Mouse (Mus musculus): ENCODE data around the gene Wnt9b.

Gene Wnt9b

DNA sequence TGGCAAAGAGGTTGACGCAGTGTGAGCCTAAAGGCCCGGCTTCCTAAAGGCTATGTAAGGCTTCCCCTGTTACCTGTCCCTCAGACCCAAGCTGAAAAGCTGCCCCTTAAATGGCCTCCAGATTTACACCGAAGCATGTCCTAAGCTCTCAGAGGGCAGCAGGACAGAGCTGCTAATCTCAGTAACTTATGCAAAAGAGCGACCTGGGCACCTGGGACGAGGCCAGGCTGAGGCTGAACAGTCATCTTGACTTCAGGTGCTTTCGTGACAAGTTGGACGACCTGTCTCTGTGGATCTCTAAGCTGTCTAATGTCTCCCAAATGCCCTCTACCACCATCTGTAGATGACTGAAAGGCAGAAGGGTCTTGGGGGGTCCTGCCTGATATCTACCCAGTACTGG lies 17.3 kb downstream of the Wnt9b start:
- WGBS, result 92% methylated on average over 7 of the region's 7 CpGs

DNA sequence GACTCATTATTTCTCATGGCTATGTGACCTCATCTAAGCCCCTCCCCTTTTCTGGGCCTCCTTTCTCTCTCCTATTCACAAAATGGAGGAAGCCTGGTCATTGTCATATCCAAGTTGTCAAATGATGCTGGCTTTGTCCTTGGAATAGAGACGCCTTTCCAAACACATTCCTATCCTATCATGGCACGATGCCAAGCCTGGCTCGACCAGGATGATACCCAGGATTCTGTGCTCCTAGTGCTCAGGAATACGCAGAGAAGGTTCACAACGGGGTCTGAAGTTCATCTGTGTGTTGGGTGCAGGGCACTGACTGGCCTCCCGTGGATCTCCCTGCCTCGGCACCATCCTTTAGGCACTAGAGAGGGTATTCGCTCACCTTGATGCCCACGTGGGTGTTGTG lies 18.0 kb downstream of the Wnt9b start:
- 79% methylated on average over 9 of the region's 9 CpGs for WGBS

DNA sequence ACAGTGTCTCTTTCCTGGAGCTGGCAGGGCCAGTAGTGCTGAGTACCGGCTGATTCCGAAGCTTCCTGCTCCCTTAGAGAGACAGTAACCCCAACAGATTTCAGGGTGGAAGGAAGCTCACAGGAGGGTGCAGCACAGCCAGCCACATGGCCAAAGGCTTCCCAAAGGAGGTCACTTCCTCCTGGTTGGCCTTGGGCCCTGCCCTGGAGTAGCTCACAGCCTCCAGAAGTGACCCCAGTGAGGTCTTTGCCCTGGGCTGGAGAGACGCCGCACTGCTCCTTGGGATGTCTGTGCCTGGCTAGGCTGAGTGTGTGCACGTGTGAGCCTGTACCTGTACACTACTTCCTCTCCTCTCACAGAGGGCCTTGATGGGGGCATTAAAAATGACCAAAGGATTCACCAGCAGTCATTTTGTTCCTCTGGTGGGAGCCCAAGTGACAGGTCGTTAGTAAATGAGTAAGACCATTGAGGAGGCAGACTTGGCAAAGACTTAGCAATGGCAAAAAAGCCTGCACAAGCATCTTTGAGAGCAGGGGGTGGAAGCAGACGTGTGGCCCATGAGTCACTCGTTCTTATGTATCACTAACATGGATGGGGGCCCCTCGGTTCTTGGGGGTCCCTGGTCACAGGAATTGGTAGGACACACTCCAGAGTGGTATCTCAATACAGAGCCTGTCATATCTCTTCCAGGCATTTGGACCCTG lies 20.2 kb downstream of the Wnt9b start:
- WGBS, result 54% methylated on average over 9 of the region's 9 CpGs

DNA sequence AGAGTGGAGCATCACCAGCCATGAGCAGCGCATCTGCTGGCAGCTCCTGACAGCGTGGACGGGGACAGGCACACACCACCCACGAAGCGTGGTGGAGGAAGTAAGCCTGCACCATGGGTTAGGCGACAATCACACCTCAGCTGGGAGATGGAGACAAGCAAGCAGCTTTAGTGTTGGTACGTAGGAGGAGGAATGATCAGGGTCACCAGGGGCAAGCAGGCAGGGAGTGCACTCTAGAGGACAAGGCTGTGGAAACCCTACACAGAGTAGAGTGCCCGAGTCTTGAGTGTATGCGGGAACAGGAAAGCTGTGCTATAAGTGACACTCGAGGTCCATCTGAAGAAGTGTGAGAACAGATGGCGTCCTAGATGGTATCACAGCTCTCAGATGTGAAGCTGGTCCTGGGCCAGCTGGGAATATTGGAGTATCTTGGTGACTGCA lies 25.3 kb downstream of the Wnt9b start:
- WGBS, result 57% methylated on average over 11 of the region's 11 CpGs

DNA sequence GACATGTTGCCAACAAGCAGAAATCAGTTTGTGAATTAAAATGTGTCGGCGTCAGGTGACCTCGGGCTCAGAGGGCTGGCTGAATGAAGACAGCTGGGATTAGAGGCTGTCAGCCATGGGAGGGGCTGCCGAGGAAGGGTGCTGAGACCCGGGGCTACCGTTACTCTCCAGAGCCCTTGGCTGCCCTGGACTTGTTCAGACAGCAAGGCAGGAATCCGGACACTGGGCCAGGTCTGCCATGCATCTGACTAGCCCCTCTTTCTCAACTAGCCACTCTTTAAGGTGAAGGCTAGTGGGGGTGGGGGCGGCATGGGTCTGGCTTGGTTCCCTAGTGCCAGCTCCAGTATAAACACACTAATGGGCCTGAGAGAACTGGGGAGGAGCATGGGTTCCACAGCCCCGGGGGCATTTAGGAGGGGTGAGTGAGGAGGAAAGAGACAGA lies 27.6 kb downstream of the Wnt9b start:
- 23% methylated on average over 9 of the region's 9 CpGs for WGBS

DNA sequence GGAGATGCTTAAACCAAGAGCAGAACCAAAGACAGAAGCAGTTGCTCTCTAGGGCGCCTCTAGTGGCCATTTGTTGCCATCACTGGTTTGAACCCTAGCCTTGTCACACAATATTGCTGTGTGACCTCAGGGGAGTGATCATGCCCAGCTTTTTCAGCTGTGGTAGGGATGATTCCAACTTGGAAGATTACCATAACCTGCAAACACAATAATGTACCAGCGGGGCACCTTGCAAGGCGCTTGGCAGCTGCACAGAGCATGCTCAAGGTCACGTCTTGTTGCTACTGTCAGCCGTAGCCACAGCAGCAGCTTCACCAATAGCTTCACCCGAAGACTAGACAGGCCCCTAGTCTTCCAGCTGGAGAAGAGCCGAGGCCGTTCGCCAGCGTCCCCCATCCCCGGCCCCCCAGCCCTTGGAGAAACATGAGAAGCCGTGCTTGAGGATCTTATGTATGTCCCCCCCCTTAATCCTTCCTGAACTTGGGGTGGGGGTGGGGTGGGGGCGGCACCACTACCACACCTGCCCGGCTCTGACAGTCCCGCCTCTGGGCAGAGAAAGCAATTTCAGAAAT lies 28.1 kb downstream of the Wnt9b start:
- WGBS, result 24% methylated on average over 15 of the region's 15 CpGs

DNA sequence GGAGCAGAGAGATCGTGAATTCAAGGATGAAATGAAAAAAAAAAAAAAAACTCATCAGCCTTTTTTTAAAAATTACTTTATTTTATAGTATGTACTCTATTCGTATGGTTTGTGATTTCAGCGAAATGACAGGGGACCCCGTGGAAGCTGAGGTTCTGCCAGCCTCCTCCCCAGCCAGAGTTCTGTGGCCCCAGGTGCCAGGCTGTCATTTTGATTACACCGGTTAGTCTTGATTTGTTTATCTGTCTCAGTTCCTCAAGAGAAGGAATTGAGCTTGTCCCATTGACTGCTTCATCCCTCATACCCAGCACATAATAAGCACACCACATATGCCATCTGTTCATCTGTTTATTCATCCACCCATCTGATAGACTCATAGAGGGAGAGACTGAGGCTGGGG lies 30.2 kb downstream of the Wnt9b start:
- WGBS, result 89% methylated on average over 5 of the region's 5 CpGs

DNA sequence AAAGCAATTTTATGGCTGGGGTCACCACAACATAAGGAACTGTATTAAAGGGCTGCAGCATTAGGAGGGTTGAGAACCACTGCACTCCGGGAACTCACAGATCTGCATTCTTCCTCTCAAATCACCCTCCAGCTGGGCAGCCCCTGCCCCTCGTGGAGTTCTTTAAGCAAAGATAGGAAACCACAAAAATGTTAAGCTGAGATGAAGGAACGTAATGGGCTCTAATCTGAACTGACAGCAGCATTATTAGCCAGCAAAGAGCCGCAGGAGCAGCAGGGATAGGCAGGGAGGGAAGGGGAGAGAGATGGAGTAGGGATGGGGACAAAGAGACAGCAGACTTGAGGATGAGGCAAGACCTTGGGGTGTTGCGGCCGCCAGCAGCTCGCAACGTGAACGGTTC lies 32.6 kb downstream of the Wnt9b start:
- WGBS, result 73% methylated on average over 9 of the region's 9 CpGs

DNA sequence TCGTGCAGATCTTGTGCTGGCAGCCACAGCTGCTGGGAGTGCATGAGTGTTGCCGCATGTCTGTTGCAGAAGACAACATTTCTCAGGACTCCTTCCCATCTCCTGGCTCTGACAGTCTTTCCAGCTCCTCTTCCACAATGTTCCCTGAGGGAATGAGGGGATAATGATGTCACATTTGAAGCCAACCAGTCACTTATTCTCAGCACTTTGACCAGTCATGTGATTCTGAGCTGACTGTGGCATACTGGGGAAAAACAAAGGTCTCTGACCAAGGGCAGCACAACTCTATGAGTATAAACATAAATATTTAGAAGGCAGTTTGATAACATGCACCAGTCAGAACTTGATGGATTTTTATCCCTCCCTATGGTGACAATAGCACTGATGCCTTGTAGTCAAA lies 35.5 kb downstream of the Wnt9b start:
- WGBS, result 86% methylated on average over 2 of the region's 2 CpGs

DNA sequence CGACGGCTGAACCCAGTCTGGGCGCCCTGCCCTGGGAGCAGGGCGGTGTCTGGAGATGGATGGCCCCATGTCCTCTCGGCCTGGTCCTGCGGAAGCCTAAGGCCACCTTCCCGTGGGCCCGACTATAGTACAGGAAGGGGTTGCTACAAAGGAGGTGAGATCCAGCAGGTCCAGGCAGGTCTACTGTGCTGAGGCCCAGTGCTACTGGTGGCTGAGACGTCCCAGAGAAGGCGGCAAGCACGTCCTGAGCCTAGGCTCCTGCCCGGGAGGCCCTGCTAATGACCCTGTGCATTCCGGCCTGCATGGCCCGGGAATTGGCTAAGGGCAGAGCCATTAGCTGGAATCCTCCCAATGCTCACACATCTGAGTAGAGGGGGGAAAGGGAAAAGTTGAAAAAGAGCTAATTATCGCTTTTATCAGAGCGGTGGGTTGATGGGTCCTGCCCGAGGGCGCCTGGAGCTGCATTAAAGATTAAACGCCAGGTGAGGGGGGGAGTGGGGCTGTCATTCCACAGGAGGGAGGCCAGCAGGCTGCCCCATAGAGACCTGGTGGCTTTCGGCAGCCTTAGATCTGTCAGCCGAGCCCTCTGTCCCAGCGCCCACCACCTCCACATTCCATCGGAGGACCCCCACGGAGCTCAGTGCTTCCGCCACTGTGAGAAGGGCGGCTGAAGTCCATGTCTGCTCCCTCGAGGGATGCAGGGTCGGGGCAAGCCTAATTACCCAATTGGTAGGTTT lies 37.6 kb downstream of the Wnt9b start:
- WGBS, result 74% methylated on average over 28 of the region's 28 CpGs

DNA sequence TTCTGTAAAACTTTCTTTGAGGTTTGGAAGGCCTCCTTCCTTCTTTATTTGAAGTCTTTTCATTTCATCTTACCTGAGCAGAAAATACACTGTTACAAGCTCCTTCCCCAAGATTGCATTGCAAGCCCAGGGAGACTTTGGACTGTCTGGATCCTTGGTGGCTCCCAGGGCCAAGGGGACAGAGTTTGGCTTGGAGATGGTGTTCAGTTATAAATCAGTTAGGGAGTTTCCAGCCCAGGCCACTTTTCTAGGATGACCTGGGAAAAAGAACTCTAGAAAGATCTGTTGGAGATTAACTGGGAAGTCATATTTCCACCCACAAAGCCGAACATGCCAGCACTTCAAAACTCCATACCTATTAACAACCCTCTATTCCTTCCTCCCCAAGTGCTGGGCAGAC lies 39.6 kb downstream of the Wnt9b start:
- 82% methylated on average over 1 of the region's 1 CpGs for WGBS

DNA sequence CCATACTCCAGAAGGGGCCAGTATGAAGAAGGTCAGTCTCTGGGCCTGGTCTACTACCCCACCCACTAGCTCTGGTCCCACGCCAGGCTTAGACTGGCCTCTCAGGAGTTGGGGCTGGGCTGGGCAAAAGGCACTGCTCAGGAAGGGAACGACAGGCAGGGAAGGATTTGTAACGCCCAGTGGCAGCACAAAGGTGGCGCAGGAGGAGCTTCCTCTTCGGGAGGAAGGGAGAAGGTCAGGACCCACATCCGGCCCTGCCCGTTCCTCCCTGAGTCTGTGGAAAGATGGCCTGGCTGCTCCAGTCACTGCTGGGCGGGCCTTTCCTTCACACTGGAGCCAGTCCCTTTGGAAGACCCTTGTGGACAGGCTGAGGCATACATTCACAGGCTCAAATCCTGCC lies 42.6 kb downstream of the Wnt9b start:
- WGBS, result 74% methylated on average over 8 of the region's 8 CpGs

DNA sequence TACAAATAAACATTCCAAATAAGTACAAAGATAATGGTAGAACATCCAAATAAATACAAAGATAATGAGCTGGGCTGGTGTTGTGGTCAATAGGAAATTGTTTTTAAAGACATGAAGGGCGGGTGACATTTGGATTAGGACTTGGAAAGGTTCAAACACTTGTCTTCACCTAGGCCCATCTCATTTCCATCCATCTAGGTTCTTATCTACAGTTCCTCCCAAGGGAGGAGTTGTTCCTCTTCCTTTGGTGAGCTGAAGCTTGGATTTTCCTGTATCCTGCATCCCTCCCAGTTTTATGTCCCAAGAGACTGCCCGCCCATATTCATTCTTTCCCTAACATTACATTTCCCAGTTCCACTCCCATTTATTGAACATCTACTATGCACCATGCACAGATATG lies 51.4 kb downstream of the Wnt9b start:
- 70% methylated on average over 2 of the region's 2 CpGs for WGBS

DNA sequence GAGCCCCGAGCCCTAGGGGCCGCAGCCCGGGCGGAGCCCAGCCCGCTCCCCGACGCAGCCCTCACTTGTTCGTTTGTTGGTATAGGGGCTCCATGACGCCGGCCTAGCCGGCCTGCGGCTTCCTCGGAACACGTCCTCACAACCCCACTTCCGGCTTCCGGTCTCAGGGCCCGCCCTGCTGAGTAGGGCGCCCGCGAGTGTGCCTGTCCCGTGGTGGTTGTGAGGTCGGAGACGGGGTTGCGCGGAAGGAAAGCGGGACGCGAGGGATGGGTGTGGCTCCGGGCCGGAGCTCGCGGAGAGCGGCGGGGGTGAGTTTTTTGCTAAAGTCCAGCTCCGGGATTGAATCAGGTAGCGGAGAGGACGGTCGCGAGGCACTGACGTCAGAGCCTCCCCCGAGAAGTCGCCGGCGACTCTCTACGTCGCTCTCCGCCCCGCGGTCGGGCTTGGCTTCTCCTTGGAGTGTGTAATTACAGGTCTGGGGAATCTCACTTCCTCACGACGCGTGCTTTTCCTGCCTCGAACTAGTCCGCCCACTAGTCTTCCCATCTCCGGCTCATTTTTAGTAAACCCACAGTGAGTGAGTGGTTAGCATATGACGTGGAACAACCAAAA lies 52.0 kb downstream of the Wnt9b start, which contains the start of gene Gosr2:
Gosr2 (minus strand) TSS at position 334 of the 612 bp plus-strand sequence.
- WGBS, result under 1% methylated on average over 57 of the region's 57 CpGs

DNA sequence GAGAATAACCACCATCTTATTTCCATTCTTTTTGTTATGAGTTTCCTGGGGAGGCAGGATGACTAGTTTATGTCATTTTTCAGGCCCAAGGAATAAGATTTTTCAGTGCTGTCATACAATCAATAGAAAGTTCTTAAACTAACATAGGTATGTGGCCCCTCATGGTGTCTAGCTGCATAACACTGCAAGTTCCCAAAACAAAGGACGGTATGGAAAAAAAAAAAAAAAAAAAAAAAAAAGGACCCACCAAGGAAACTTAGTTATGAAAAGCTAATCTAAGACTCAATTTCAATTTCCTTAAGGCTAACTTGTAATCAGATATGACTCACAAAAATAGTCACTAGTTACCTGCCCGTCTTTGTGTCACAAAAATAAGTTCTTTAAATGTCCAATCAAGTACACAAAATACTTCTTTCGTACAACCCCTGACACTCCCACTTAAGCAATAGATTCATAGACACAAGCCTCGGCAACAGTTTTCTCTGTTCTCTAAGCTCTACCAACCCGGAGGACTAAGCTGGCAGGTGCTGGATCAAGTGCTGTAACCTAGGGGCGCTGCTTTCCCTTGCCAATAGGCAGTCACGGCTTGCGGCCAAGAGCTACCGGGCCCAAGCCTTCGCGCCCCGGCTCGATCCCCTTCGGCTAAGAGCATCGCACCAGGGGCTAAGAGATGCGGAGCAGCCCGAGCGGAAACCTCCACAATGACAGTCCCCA lies 52.6 kb downstream of the Wnt9b start:
- WGBS, result under 1% methylated on average over 18 of the region's 18 CpGs

DNA sequence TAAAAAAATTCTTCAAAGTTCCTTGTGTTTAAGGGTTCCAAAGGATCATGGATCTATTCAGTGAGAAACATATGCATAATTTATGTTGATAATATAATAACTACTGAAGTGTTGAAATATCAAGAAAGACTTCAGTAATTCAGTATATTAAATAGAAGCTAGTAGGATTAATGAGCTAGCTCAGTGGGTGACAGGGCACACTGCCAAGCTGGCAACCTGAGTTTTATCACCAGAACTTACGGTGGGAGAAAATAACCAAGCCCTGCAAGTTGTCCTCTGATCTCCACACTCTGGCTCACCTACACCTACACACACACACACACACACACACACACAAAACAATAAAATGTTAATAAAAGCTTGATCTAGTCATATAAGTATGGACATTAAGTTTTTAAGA lies 56.4 kb downstream of the Wnt9b start:
- 21% methylated on average over 1 of the region's 1 CpGs for WGBS

DNA sequence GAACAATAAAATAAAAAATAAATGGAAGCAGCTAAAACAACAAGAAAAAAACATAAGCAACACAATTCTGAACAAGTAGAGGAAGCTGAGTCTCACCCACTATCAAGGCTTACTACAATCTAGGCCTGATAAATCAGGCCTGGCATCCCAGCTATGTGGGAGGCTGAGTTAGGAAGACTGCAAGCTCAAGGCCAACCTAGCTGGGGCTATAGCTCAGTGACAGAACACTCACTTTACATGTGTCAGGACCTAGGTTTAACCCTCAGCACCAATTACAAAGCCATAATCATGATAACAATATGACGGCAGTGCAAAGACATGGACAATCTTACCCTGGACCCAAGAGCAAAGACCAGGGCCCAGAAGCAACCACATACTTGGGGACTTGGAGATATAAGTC lies 58.6 kb downstream of the Wnt9b start:
- 98% methylated on average over 1 of the region's 1 CpGs for WGBS

DNA sequence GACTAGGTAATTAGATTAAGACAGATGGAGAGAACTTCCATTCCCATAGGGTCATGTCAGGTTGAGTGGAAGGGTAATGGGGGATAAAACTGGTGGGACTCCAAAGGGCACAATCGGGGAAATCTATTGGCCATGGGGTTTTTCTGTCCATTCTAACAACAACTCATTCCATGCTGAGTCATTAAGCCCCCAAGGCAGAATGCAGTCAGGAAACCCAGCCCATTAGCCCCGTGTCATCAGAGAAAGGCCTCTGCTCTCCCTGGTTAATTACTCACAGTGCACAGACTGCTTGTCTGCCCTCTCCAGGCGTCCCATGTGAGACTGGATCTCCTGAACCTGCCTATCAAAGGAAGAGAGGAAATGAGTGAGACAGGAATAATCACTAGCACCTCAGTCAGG lies 60.6 kb downstream of the Wnt9b start:
- 38% methylated on average over 3 of the region's 3 CpGs for WGBS

DNA sequence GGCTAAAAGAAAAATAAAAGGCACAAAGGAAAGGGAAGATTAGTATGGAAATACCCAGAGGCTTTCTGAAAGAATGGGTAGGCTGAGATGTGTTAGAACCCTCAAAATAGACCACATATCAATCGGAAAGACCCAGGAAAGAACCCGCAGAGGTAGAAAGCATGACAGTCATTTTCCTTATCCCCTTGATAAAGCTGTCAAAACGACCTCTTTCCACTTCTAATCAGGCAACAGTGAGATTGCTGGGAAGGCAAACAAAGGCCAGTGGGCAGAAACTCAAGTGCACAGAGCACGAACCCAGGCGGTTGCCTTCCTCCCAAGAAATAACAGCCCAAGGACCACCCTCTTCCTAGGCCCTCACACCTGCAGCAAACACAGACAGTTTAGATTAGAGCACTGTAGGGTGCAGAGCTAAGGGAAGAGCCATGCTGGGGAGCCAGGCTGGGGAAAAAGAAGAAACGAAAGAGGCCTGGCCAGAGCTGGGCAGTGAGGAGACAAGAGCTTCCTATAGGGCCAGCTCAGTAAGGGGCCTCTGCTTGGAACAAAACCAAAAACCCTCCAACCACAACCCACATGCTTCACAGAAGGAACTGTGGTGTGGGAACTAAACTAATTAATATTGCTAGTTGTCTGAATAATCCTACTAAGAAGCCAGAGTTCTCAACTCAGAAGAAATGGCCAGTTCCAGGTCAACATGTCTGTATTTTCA lies 61.2 kb downstream of the Wnt9b start:
- WGBS, result 55% methylated on average over 6 of the region's 6 CpGs

DNA sequence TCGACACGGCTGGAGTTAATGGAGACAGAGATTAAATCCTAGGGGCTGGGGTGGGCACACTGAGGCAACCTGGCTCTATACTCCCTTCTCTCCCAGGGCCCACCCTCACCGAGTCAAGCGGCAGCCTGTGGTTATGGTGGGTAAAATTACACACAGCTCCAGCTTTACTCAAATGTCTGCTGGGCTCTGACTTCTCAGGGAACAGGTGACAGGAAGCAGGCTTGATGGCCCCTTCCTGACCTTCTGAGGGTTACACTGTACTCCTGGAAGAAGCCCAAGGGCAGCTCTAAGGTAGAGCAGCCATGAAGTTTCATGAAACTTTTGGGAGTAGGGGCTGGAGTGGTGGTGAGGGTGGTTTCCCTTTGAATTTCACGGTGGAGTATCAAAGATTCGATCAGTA lies 62.9 kb downstream of the Wnt9b start:
- WGBS, result 81% methylated on average over 6 of the region's 6 CpGs

DNA sequence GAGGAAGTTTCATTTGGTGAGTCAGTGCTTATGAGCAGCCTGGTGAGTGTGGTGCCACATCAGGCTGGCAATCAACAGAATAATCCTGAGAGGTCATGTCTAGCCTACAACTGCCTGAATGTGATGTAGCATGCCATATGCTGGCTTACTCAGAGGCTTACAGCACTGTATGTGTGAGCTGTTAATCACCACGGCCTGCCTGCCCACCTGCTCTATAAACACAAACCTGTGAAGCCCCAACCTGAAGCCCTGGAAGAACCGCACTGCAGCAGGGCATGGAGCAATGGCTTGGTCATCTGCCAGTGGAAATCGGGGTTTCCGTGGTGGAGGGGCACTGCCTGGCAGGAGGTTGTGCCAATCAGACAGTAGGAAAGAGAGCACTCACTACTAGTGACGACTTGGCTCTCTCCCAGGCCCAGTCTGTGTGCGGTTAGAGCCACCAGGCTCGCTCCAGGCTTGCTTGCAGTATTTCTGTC lies 64.3 kb downstream of the Wnt9b start:
- 26% methylated on average over 7 of the region's 7 CpGs for WGBS

All from cerebral cortex, adult 2 months (tissue).